Mouse (Mus musculus): ENCODE results near the gene Apoa2. TPM values are rescaled to one million over a fixed set of nuclear protein-coding genes. Genes with fewer than 3 reads are reported as not detected.

Gene Apoa2
- polyA plus RNA-seq, 1 experiment: 3.7 TPM

DNA sequence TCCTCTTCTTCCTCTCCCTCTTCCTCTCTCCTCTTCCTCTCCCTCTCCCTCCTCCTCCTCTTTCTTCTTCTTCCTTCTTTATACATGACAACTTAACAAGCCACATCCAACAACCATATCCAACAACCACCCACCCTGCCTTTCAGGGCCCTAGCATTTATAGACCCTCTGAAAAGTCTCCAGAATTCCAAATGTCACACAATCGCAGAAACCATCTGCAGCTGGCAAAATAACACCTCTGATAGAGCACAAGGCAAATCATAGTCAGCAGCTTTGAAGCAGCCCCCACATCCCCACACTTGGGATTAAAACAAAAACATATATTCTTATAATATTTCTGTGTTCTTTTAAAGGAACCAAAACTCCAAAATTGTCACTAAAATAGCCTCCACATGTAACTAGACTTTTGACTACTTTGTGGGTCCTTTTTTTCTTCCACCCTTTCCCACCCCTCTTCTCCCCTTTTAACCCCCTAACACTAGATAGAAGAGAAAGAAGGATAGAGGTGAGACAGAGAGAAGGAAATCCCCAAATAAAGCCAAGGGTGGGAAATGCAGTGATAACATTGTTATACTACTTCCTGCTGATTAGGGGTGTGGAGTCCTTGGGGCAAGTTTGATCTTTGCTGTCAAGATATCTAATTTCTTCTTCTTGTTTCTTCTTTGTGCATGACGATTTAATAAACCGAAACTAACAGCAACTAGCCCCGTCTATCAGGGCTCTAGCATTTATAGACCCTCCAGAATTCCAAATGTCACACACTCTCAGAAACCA is 41.3 kb downstream of the Apoa2 start:
- no peak for DNase-seq (ENCODE audit: low read depth)
- TF ChIP-seq CTCF (IDR thresholded peaks at IDR 0.05; ENCODE audit: borderline replicate concordance, extremely low read depth, insufficient read depth, insufficient read length): no peak
- TF ChIP-seq POLR2A (IDR thresholded peaks at IDR 0.05; ENCODE audit: borderline replicate concordance, extremely low read depth, insufficient read depth, insufficient read length, poor library complexity, severe bottlenecking): no peak

GRCm38 (mm10) chr1:171268341-171268740 is 43.5 kb downstream of the Apoa2 start:
- TF ChIP-seq POLR2A (IDR thresholded peaks at IDR 0.05; ENCODE audit: borderline replicate concordance, extremely low read depth, insufficient read depth, insufficient read length, poor library complexity, severe bottlenecking) (no peak), CTCF (IDR thresholded peaks at IDR 0.05; ENCODE audit: borderline replicate concordance, extremely low read depth, insufficient read depth, insufficient read length) (no peak)
- no peak for DNase-seq (ENCODE audit: low read depth)

DNA sequence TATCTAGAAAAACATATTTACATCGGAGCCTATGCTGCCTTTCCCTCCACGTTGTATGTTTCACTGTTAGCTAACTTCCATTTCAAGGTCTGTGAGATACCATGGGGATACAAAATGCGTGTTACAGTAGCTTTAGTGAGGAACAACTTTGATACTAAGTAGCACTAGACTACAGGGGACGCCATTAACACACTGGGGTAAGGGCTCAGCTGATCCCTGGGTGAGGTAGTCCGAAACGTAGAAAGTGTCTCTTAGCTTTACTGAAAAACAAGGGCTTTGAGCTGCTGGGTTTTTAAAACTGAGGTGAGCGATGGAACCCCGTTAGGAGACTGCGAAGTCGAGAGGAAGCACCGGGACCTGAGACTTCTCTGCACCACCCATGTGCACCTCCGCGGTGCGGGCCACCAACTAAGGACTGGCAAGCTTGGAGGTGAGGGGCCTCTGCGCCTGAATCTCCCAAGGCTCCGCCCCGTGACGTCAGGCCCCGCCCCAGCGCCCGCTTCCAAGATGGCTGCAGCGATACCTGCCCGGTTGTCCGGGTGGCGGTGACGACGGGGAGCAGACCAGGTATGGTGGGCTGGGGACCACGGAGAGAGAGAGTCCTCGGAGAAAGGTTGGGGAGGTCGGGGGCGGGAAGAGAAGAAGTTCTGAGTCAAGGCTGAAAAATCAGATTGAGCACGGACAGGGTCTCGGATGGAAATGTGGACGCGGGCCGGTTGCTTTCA is 45.2 kb downstream of the Apoa2 start, which contains the start of gene B4galt3:
Gene B4galt3 (plus strand): TSS at position 481 of the 725 bp plus-strand sequence.
- TF ChIP-seq CTCF (IDR thresholded peaks at IDR 0.05; ENCODE audit: borderline replicate concordance, extremely low read depth, insufficient read depth, insufficient read length) (no peak), POLR2A (IDR thresholded peaks at IDR 0.05; ENCODE audit: borderline replicate concordance, extremely low read depth, insufficient read depth, insufficient read length, poor library complexity, severe bottlenecking) (peak; percentile 87; the same call in 1 of the 2 replicates)
- DNase-seq (ENCODE audit: low read depth): peak; percentile 96

DNA sequence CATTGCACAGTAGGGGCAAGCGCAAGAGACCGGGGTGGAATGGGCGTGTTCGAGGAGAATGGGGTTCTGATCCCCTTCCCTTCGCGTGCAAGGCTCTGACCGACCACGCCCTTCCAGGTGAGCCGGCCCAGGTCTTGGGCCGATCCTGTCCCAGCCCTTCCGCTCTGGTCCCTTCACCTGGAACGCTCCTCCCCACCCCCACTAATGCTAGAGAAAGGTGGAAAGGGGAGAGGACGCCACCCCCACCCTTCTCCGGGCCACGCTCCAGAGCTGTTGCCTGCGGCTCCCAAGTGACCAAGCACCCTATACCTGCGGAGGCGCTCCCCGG is 45.7 kb downstream of the Apoa2 start:
- no peak for DNase-seq (ENCODE audit: low read depth)
- no peak for TF ChIP-seq POLR2A (IDR thresholded peaks at IDR 0.05; ENCODE audit: borderline replicate concordance, extremely low read depth, insufficient read depth, insufficient read length, poor library complexity, severe bottlenecking)
- no peak for TF ChIP-seq CTCF (IDR thresholded peaks at IDR 0.05; ENCODE audit: borderline replicate concordance, extremely low read depth, insufficient read depth, insufficient read length)

GRCm38 (mm10) chr1:171271196-171271595 is 46.3 kb downstream of the Apoa2 start:
- TF ChIP-seq CTCF (IDR thresholded peaks at IDR 0.05; ENCODE audit: borderline replicate concordance, extremely low read depth, insufficient read depth, insufficient read length): no peak
- no peak for TF ChIP-seq POLR2A (IDR thresholded peaks at IDR 0.05; ENCODE audit: borderline replicate concordance, extremely low read depth, insufficient read depth, insufficient read length, poor library complexity, severe bottlenecking)
- DNase-seq (ENCODE audit: low read depth): no peak

GRCm38 (mm10) chr1:171271622-171272021 is 46.8 kb downstream of the Apoa2 start:
- DNase-seq (ENCODE audit: low read depth): no peak
- TF ChIP-seq CTCF (IDR thresholded peaks at IDR 0.05; ENCODE audit: borderline replicate concordance, extremely low read depth, insufficient read depth, insufficient read length): 0 out of 2 replicates have a peak, but pooled peaks have one; percentile 1
- no peak for TF ChIP-seq POLR2A (IDR thresholded peaks at IDR 0.05; ENCODE audit: borderline replicate concordance, extremely low read depth, insufficient read depth, insufficient read length, poor library complexity, severe bottlenecking)

GRCm38 (mm10) chr1:171272086-171272485 is 47.2 kb downstream of the Apoa2 start:
- TF ChIP-seq POLR2A (IDR thresholded peaks at IDR 0.05; ENCODE audit: borderline replicate concordance, extremely low read depth, insufficient read depth, insufficient read length, poor library complexity, severe bottlenecking) (no peak), CTCF (IDR thresholded peaks at IDR 0.05; ENCODE audit: borderline replicate concordance, extremely low read depth, insufficient read depth, insufficient read length) (no peak)
- DNase-seq (ENCODE audit: low read depth): no peak

DNA sequence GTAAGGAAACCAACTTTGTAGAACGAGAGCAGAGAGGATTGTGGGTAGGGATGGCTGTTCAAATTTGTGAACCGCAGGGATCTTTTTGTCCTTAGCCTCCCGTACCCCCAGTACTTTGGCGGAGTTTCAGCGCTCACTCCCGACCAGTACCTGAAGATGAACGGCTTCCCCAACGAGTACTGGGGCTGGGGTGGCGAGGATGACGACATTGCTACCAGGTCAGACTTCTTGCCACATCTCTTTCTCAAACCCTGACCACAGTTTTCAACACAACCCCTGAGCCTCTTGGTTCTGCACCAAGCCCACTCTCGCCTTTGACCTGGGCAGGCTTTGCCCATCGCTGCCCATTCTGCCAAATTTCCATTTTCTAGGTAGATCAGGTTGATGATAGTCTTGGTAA is 49.3 kb downstream of the Apoa2 start:
- TF ChIP-seq CTCF (IDR thresholded peaks at IDR 0.05; ENCODE audit: borderline replicate concordance, extremely low read depth, insufficient read depth, insufficient read length): no peak
- no peak for TF ChIP-seq POLR2A (IDR thresholded peaks at IDR 0.05; ENCODE audit: borderline replicate concordance, extremely low read depth, insufficient read depth, insufficient read length, poor library complexity, severe bottlenecking)
- DNase-seq (ENCODE audit: low read depth): no peak

- no peak for DNase-seq (ENCODE audit: low read depth)
- TF ChIP-seq POLR2A (IDR thresholded peaks at IDR 0.05; ENCODE audit: borderline replicate concordance, extremely low read depth, insufficient read depth, insufficient read length, poor library complexity, severe bottlenecking) (no peak), CTCF (IDR thresholded peaks at IDR 0.05; ENCODE audit: borderline replicate concordance, extremely low read depth, insufficient read depth, insufficient read length) (no peak)
Observed at GRCm38 (mm10) chr1:171275144-171275734, 50.4 kb downstream of the Apoa2 start.

Other genes with a start within 250 kb of the Apoa2 start
- gene Fcgr2b, start 248.5 kb upstream of the Apoa2 start, polyA plus RNA-seq (2012; rRNA removed): 0.86 and 1.4 TPM in 2 replicates
- 0.34 and 0.38 TPM in 2 replicates for gene Fcgr4, start 206.1 kb upstream of the Apoa2 start, polyA plus RNA-seq (2012; rRNA removed)
- gene Fcgr3, start 160.1 kb upstream of the Apoa2 start, polyA plus RNA-seq (2012; rRNA removed): 4.9 and 7.4 TPM in 2 replicates
- 9.8 and 16.7 TPM in 2 replicates for gene Cfap126, start 111.1 kb upstream of the Apoa2 start, polyA plus RNA-seq (2012; rRNA removed)
- 272 and 337 TPM in 2 replicates for gene Sdhc, start 74.5 kb upstream of the Apoa2 start, polyA plus RNA-seq (2012; rRNA removed)
- gene Mpz, start 74.3 kb upstream of the Apoa2 start, polyA plus RNA-seq (2012; rRNA removed): 1.1 and 5.1 TPM in 2 replicates
- 10.0 and 22.6 TPM in 2 replicates for gene Pcp4l1, start 28.8 kb upstream of the Apoa2 start, polyA plus RNA-seq (2012; rRNA removed)
- 0.03 and 0.09 TPM in 2 replicates for gene Nr1i3, start 11.1 kb upstream of the Apoa2 start, polyA plus RNA-seq (2012; rRNA removed)
- 35.8 and 38.1 TPM in 2 replicates for gene Tomm40l, start 2.5 kb upstream of the Apoa2 start, polyA plus RNA-seq (2012; rRNA removed)
- gene Fcer1g, start 9.3 kb downstream of the Apoa2 start, polyA plus RNA-seq (2012; rRNA removed): 16.5 and 18.2 TPM in 2 replicates
- gene Adamts4, start 25.4 kb downstream of the Apoa2 start, polyA plus RNA-seq (2012; rRNA removed): 4.1 and 4.6 TPM in 2 replicates
- 130 and 153 TPM in 2 replicates for gene Ndufs2, start 26.3 kb downstream of the Apoa2 start, polyA plus RNA-seq (2012; rRNA removed)
- 101 and 122 TPM in 2 replicates for gene B4galt3, start 45.3 kb downstream of the Apoa2 start, polyA plus RNA-seq (2012; rRNA removed)
- gene Ppox, start 56.1 kb downstream of the Apoa2 start, polyA plus RNA-seq (2012; rRNA removed): 70.7 and 111 TPM in 2 replicates
- gene Usp21, start 62.9 kb downstream of the Apoa2 start, polyA plus RNA-seq (2012; rRNA removed): 110 and 136 TPM in 2 replicates
- 52.7 and 63.1 TPM in 2 replicates for gene Ufc1, start 70.0 kb downstream of the Apoa2 start, polyA plus RNA-seq (2012; rRNA removed)
- 62.1 and 63.5 TPM in 2 replicates for gene Dedd, start 104.1 kb downstream of the Apoa2 start, polyA plus RNA-seq (2012; rRNA removed)
- 57.0 and 73.1 TPM in 2 replicates for gene Nit1, start 120.6 kb downstream of the Apoa2 start, polyA plus RNA-seq (2012; rRNA removed)
- gene Pfdn2, start 120.6 kb downstream of the Apoa2 start, polyA plus RNA-seq (2012; rRNA removed): 45.5 and 90.3 TPM in 2 replicates
- gene Klhdc9, start 135.7 kb downstream of the Apoa2 start, polyA plus RNA-seq (2012; rRNA removed): 3.1 and 3.7 TPM in 2 replicates
- 1.9 and 2.8 TPM in 2 replicates for gene Nectin4, start 145.0 kb downstream of the Apoa2 start, polyA plus RNA-seq (2012; rRNA removed)
- gene Arhgap30, start 163.9 kb downstream of the Apoa2 start, polyA plus RNA-seq (2012; rRNA removed): 0.47 and 0.52 TPM in 2 replicates
- gene Usf1, start 186.3 kb downstream of the Apoa2 start, polyA plus RNA-seq (2012; rRNA removed): 242 and 259 TPM in 2 replicates
- 4.6 and 7.2 TPM in 2 replicates for gene Tstd1, start 193.8 kb downstream of the Apoa2 start, polyA plus RNA-seq (2012; rRNA removed)
- 3.9 and 7.3 TPM in 2 replicates for gene F11r, start 212.5 kb downstream of the Apoa2 start, polyA plus RNA-seq (2012; rRNA removed)

All from brain, embryonic 14.5 days (tissue).